Comparison of ENCODE assay signal across 17 mouse cellular contexts in genomic region chr5:27565700-27566099, GRCm38 (mm10).
DNase-seq lines count a peak whose midpoint lies in the region; ATAC-seq lines count a peak whose summit lies in the region.
"Had no signal": no experiment of that assay in that cellular context is flagged by ENCODE, and none has a peak within 500 bp of the region (broad histone marks: within the 10 kb centered on the region; RNA-seq: fewer than 3 reads in every experiment).

No protein-coding gene starts in this region.

- H3K9me3 ChIP-seq in hindbrain, embryonic 15.5 days = no peaks in the 10 kb centered on the region
- H3K9me3 ChIP-seq: embryonic facial prominence, embryonic 10.5 days had no signal

- H3K4me2 ChIP-seq in hindbrain, embryonic 15.5 days = no peak overlapping the region

- 0 out of 2 replicates have a peak overlapping the region, but pooled peaks have one; percentile 10 for H3K27ac ChIP-seq in hindbrain, embryonic 15.5 days (replicated peaks)
- H3K27ac ChIP-seq: embryonic facial prominence, embryonic 10.5 days; heart, adult 2 months had no signal

- no peaks in the 10 kb centered on the region for H3K27me3 ChIP-seq in hindbrain, embryonic 15.5 days
- H3K27me3 ChIP-seq: CH12.LX had no signal

- H3K4me3 ChIP-seq in hindbrain, embryonic 15.5 days = no peak overlapping the region
- H3K4me3 ChIP-seq: embryonic facial prominence, embryonic 10.5 days; heart, adult 2 months; myocyte had no signal

- no peak overlapping the region for H3K9ac ChIP-seq in hindbrain, embryonic 15.5 days
- H3K9ac ChIP-seq: liver, postnatal 0 days had no signal

- H3K36me3 ChIP-seq in hindbrain, embryonic 15.5 days = no peaks in the 10 kb centered on the region
- H3K36me3 ChIP-seq: embryonic facial prominence, embryonic 10.5 days had no signal

- DNase-seq in cerebellum, adult 11 months = peak; percentile 18
- no peak for DNase-seq in cerebellum, postnatal 4 days (ENCODE audit: low spot score in 2 of 2)
- DNase-seq in brain, adult 2 months (ENCODE audit: low read depth, low spot score) = peak; percentile 70
- peak; percentile 22 to 32 for DNase-seq in cerebellum, postnatal 36 days
- no peak for DNase-seq in kidney, postnatal 36 days
- DNase-seq in right cerebral cortex, postnatal 25 days = no peak
- no peak for DNase-seq in gastrocnemius, adult 18-20 months (ENCODE audit: low spot score)
- DNase-seq: heart, adult 2 months; heart, postnatal 10 days; kidney, postnatal 14 days; liver, postnatal 0 days; thymus, postnatal 36 days had no signal

- peak; percentile 66; the same call in 1 of the 2 replicates for ATAC-seq in hindbrain, embryonic 15.5 days (ENCODE audit: low FRiP score, low read depth)
- ATAC-seq: intestine, embryonic 16.5 days; liver, postnatal 0 days had no signal

- WGBS in hindbrain, embryonic 15.5 days = 53% methylated on average over 7 of the region's 7 CpGs

- H3K4me1 ChIP-seq in hindbrain, embryonic 15.5 days (replicated peaks) = peaks cover 15% of the 10 kb centered on the region

Comparison
In these comparisons a context has a peak if more than half of its experiments do, and no peak if none do; other contexts are left out.
1. DNase-seq: peak in cerebellum, adult 11 months (single experiment), brain, adult 2 months (single experiment) and cerebellum, postnatal 36 days (2 of 2); none in cerebellum, postnatal 4 days (0 of 2), kidney, postnatal 36 days (0 of 2), right cerebral cortex, postnatal 25 days (single experiment) and gastrocnemius, adult 18-20 months (single experiment).